Mouse (Mus musculus): ENCODE data around the gene Ccl27b. TPM values are rescaled to one million over a fixed set of nuclear protein-coding genes. Genes with fewer than 3 reads are reported as not detected.

Ccl27b gene
- polyA plus RNA-seq (2014; fragmentation: Illumina TruSeq; extraction: RNeasy Lipid Tissue Mini Kit (QIAGEN cat#74804); ENCODE audit: low read depth, low replicate concordance) = not detected

DNA sequence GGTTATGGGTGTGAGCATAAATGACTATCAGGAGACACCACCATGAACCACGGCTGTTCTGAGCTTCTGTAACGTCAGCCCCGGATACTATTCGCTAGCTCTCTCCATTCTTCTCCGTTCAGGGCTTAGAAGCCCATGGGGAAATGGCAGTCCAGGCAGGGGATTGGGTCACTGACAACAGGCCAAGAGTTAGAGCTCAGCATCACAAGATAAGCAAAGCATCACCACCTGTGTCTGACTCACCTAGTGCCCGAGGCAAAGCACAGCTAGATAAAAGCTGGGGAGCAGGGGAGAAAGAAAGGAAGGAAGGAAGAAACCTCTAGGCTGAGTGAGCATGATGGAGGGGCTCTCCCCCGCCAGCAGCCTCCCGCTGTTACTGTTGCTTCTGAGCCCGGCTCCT, at the start of gene Ccl27b:
Gene Ccl27b (plus strand): TSS at position 301 of the 400 bp plus-strand sequence.

GRCm38 (mm10) chr4:42611895-42612294, 43.2 kb upstream of the Ccl27b start, which contains the start of gene Gm10591:
Gm10591 (plus strand) TSS chr4:42612195.

GRCm38 (mm10) chr4:42629419-42629818, 25.6 kb upstream of the Ccl27b start, which contains the start of gene Gm2564:
Gm2564 (plus strand) TSS chr4:42629719.

DNA sequence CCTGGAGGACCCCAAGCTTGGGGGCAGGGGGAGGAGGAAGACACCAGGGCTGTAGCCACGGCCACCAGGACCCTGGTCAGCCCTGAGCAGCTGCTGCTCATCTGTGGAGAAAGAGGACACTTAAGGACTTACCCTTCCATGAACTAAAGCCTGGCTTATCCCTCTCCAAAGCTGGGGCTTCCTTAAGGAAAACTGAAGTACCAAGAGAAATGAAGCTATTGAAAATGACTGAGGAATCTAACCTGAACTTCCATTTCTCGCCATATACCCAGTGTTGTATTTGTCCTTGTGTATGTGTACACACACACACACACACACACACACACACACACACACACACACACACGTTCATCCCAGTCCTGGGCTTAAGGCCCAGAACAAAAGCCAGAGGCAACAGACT, 6.7 kb downstream of the Ccl27b start, which contains the start of gene Il11ra2:
Gene Il11ra2 (minus strand): TSS at position 101 of the 400 bp plus-strand sequence.

Other genes starting within 250 kb of the Ccl27b start
- gene Gm21586, start 215.9 kb upstream of the Ccl27b start, polyA plus RNA-seq (2014; fragmentation: Illumina TruSeq; extraction: RNeasy Lipid Tissue Mini Kit (QIAGEN cat#74804); ENCODE audit: low read depth, low replicate concordance) = not detected
- 0.42 TPM for gene Gm2163, start 188.5 kb upstream of the Ccl27b start, polyA plus RNA-seq (2014; fragmentation: Illumina TruSeq; extraction: RNeasy Lipid Tissue Mini Kit (QIAGEN cat#74804); ENCODE audit: low read depth, low replicate concordance)
- gene Fam205a2, start 127.1 kb upstream of the Ccl27b start, polyA plus RNA-seq (2014; fragmentation: Illumina TruSeq; extraction: RNeasy Lipid Tissue Mini Kit (QIAGEN cat#74804); ENCODE audit: low read depth, low replicate concordance) = not detected
- gene Gm10591, start 43.1 kb upstream of the Ccl27b start, polyA plus RNA-seq (2014; fragmentation: Illumina TruSeq; extraction: RNeasy Lipid Tissue Mini Kit (QIAGEN cat#74804); ENCODE audit: low read depth, low replicate concordance) = not detected
- 13.2 TPM for gene Gm2564, start 25.5 kb upstream of the Ccl27b start, polyA plus RNA-seq (2014; fragmentation: Illumina TruSeq; extraction: RNeasy Lipid Tissue Mini Kit (QIAGEN cat#74804); ENCODE audit: low read depth, low replicate concordance)
- not detected for gene Il11ra2, start 6.6 kb downstream of the Ccl27b start, polyA plus RNA-seq (2014; fragmentation: Illumina TruSeq; extraction: RNeasy Lipid Tissue Mini Kit (QIAGEN cat#74804); ENCODE audit: low read depth, low replicate concordance)
- not detected for gene 4930578G10Rik, start 80.3 kb downstream of the Ccl27b start, polyA plus RNA-seq (2014; fragmentation: Illumina TruSeq; extraction: RNeasy Lipid Tissue Mini Kit (QIAGEN cat#74804); ENCODE audit: low read depth, low replicate concordance)
- gene Ccl19, start 101.3 kb downstream of the Ccl27b start, polyA plus RNA-seq (2014; fragmentation: Illumina TruSeq; extraction: RNeasy Lipid Tissue Mini Kit (QIAGEN cat#74804); ENCODE audit: low read depth, low replicate concordance) = 7.4 TPM
- 115 TPM for gene Ccl21a, start 118.7 kb downstream of the Ccl27b start, polyA plus RNA-seq (2014; fragmentation: Illumina TruSeq; extraction: RNeasy Lipid Tissue Mini Kit (QIAGEN cat#74804); ENCODE audit: low read depth, low replicate concordance)
- 0.31 TPM for gene Fam205a1, start 198.6 kb downstream of the Ccl27b start, polyA plus RNA-seq (2014; fragmentation: Illumina TruSeq; extraction: RNeasy Lipid Tissue Mini Kit (QIAGEN cat#74804); ENCODE audit: low read depth, low replicate concordance)
- gene Gm12394, start 201.5 kb downstream of the Ccl27b start, polyA plus RNA-seq (2014; fragmentation: Illumina TruSeq; extraction: RNeasy Lipid Tissue Mini Kit (QIAGEN cat#74804); ENCODE audit: low read depth, low replicate concordance) = not detected
- gene Fam205c, start 219.0 kb downstream of the Ccl27b start, polyA plus RNA-seq (2014; fragmentation: Illumina TruSeq; extraction: RNeasy Lipid Tissue Mini Kit (QIAGEN cat#74804); ENCODE audit: low read depth, low replicate concordance) = 7.8 TPM

Data from adipose tissue, adult 10 weeks (tissue).